Mouse (Mus musculus): ENCODE data around the gene Tfpi. TPM values are rescaled to one million over a fixed set of nuclear protein-coding genes. Genes with fewer than 3 reads are reported as not detected.
"Not testable (repeated sequence)": the region's sequence is repeated elsewhere in the genome, so short reads cannot be mapped to it uniquely, and the experiment has no call there.

Tfpi gene
- polyA plus RNA-seq, 1 experiment from 2014 or later = 46.3 TPM

GRCm38 (mm10) chr2:84389075-84389474 lies 87.5 kb downstream of the Tfpi start:
- H3K4me1 ChIP-seq (ENCODE audit: control insufficient read depth, insufficient read depth, low read length) = peaks cover 4% of the 10 kb centered on the region; the same call in 1 of the 2 replicates
- no peaks in the 10 kb centered on the region for H3K9me3 ChIP-seq (replicated peaks; ENCODE audit: control insufficient read depth, low read length)
- H3K4me3 ChIP-seq (replicated peaks; ENCODE audit: low read length) = no peak overlapping the region
- no peak for ATAC-seq (ENCODE audit: insufficient read depth, low FRiP score)
- H3K4me2 ChIP-seq (ENCODE audit: low read depth, low read length) = no peak overlapping the region
- H3K27me3 ChIP-seq (ENCODE audit: control insufficient read depth, insufficient read depth, low read length) = no peaks in the 10 kb centered on the region
- H3K36me3 ChIP-seq (ENCODE audit: control insufficient read depth, insufficient read depth, low read length) = no peaks in the 10 kb centered on the region
- no peak overlapping the region for H3K9ac ChIP-seq (ENCODE audit: low read length)
- 0 out of 2 replicates have a peak overlapping the region, but pooled peaks have one; percentile 14 for H3K27ac ChIP-seq (ENCODE audit: low read length)

GRCm38 (mm10) chr2:84388537-84388936 lies 88.0 kb downstream of the Tfpi start:
- not testable (repeated sequence) for ATAC-seq (ENCODE audit: insufficient read depth, low FRiP score); H3K27me3 ChIP-seq (ENCODE audit: control insufficient read depth, insufficient read depth, low read length); H3K27ac ChIP-seq (ENCODE audit: low read length); H3K4me3 ChIP-seq (replicated peaks; ENCODE audit: low read length); H3K9me3 ChIP-seq (replicated peaks; ENCODE audit: control insufficient read depth, low read length); H3K9ac ChIP-seq (ENCODE audit: low read length); H3K36me3 ChIP-seq (ENCODE audit: control insufficient read depth, insufficient read depth, low read length); H3K4me2 ChIP-seq (ENCODE audit: low read depth, low read length); H3K4me1 ChIP-seq (ENCODE audit: control insufficient read depth, insufficient read depth, low read length)
- 72% methylated on average over 14 of the region's 14 CpGs for WGBS

DNA sequence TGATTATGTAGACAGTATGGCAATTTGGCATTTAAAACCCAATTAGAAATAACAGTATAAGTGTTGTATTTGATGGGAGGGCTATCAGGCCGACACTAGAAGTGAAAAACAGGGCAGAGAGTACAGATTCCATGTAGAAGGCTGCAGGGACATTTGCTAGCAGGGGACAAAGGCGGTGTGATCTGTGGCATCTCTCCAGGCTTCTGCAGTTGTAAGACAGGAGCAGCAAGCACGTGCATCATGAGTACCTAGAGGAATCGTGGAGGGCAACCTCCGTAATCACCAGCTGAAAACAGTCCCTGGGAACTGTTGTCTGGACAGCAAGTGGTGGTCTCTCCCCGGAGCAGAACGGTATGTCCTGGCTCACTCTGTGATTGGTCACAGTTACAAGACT lies 88.6 kb downstream of the Tfpi start:
- Histone ChIP-seq H3K4me2 (ENCODE audit: low read depth, low read length) (peak overlapping the region; percentile 29), H3K36me3 (ENCODE audit: control insufficient read depth, insufficient read depth, low read length) (no peaks in the 10 kb centered on the region), H3K9me3 (replicated peaks; ENCODE audit: control insufficient read depth, low read length) (no peaks in the 10 kb centered on the region), H3K27ac (ENCODE audit: low read length) (peak overlapping the region; percentile 64), H3K4me3 (replicated peaks; ENCODE audit: low read length) (no peak overlapping the region; the same call in 1 of the 2 replicates), H3K27me3 (ENCODE audit: control insufficient read depth, insufficient read depth, low read length) (no peaks in the 10 kb centered on the region), H3K9ac (ENCODE audit: low read length) (no peak overlapping the region), H3K4me1 (ENCODE audit: control insufficient read depth, insufficient read depth, low read length) (peaks cover 9% of the 10 kb centered on the region; the same call in 1 of the 2 replicates)
- ATAC-seq (ENCODE audit: insufficient read depth, low FRiP score) = no peak
- 67% methylated on average over 7 of the region's 7 CpGs for WGBS

- peak overlapping the region; percentile 19 for H3K4me3 ChIP-seq (replicated peaks; ENCODE audit: low read length)
- 65% methylated on average over 11 of the region's 11 CpGs for WGBS
- peak overlapping the region; percentile 64 for H3K27ac ChIP-seq (ENCODE audit: low read length)
Observed at GRCm38 (mm10) chr2:84387394-84388022, 89.1 kb downstream of the Tfpi start.

DNA sequence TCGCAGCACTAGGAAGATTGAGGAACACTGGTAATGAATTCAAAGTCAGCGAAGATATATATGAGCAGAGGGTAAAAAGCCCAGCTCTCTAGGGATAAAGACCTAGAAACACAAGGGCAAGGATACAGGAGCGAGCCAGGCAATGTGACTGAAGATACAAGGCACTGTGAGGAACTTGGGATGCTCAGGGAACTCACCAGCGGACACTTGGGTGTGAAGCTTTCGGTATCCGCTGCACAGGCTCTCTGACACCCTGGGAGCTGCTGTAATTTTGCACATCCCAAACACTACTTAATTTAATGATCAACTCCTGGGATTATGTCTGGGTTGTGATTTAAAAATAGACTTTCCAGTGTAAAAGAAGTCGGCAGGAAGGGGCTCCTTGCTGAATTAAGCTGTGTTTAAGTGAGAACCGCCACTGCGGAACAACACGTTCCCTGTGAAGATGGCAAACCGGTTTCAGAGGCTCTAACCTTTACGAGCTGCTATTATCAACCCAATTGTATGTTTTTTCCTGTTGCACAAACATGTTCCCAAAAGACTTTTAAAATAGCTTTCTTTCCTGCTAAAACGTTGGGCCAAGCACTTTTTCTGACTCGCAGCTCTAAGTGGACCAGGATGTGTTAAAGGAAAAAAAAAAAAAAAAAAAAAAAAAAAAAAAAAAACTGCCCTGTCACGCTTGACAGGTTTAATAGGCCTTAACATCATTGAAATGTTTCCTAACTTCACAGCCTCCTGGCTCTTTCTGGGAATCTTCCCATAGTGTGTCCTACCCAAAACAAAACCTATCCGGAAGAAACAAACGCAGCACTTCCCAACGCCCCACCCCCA lies 89.8 kb downstream of the Tfpi start:
- Histone ChIP-seq H3K27ac (ENCODE audit: low read length) (peak overlapping the region; percentile 72), H3K36me3 (ENCODE audit: control insufficient read depth, insufficient read depth, low read length) (no peaks in the 10 kb centered on the region), H3K9ac (ENCODE audit: low read length) (no peak overlapping the region), H3K4me1 (ENCODE audit: control insufficient read depth, insufficient read depth, low read length) (peaks cover 9% of the 10 kb centered on the region), H3K4me2 (ENCODE audit: low read depth, low read length) (peak overlapping the region; percentile 29; the same call in 1 of the 2 replicates), H3K9me3 (replicated peaks; ENCODE audit: control insufficient read depth, low read length) (no peaks in the 10 kb centered on the region), H3K27me3 (ENCODE audit: control insufficient read depth, insufficient read depth, low read length) (no peaks in the 10 kb centered on the region), H3K4me3 (replicated peaks; ENCODE audit: low read length) (peak overlapping the region; percentile 19)
- 51% methylated on average over 18 of the region's 18 CpGs for WGBS
- no peak for ATAC-seq (ENCODE audit: insufficient read depth, low FRiP score)

More at GRCm38 (mm10) chr2:84387394-84388022, 89.1 kb downstream of the Tfpi start:
- Histone ChIP-seq H3K9me3 (replicated peaks; ENCODE audit: control insufficient read depth, low read length) (no peaks in the 10 kb centered on the region), H3K9ac (ENCODE audit: low read length) (no peak overlapping the region), H3K36me3 (ENCODE audit: control insufficient read depth, insufficient read depth, low read length) (no peaks in the 10 kb centered on the region), H3K4me1 (ENCODE audit: control insufficient read depth, insufficient read depth, low read length) (peaks cover 9% of the 10 kb centered on the region), H3K27me3 (ENCODE audit: control insufficient read depth, insufficient read depth, low read length) (no peaks in the 10 kb centered on the region), H3K4me2 (ENCODE audit: low read depth, low read length) (peak overlapping the region; percentile 29)
- no peak for ATAC-seq (ENCODE audit: insufficient read depth, low FRiP score)

DNA sequence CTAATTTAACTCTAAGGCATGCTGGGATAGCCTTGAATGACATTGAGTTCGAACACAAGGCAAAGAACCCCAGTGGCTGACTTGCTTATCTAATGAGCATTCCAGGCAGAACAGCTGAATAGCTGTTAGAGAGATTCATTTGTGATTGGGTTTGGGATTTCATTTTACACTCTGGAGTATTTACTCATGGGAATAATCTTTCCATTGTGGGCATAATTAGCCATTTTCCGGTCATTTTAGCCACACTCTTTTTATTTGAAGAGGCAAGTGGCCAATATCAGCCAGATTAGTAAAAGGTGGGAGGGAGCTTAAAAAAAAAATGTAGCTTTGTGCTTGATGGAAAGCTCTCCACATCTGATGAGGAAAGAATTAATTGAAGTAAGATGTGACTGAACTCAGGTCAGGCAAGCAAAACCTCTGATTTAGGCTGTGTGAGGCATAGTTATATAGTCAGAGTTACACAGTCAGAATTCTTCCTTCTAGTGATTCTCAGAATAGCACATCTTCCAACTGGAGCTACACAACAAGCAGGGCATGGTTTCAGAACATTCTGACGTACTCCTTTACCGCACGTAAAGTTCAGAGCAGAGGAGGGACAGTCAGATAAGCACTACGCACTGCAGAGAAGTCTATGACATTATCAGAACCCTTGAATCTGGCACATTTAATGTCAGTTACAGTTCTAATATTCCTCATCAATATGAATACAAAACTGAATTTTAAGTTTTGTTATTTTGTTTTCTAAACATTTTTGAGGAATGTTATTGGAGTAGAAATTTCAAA lies 91.5 kb downstream of the Tfpi start:
- Histone ChIP-seq H3K27ac (ENCODE audit: low read length) (no peak overlapping the region), H3K27me3 (ENCODE audit: control insufficient read depth, insufficient read depth, low read length) (no peaks in the 10 kb centered on the region), H3K9me3 (replicated peaks; ENCODE audit: control insufficient read depth, low read length) (no peaks in the 10 kb centered on the region), H3K4me2 (ENCODE audit: low read depth, low read length) (no peak overlapping the region), H3K4me1 (ENCODE audit: control insufficient read depth, insufficient read depth, low read length) (peaks cover 9% of the 10 kb centered on the region), H3K36me3 (ENCODE audit: control insufficient read depth, insufficient read depth, low read length) (no peaks in the 10 kb centered on the region), H3K4me3 (replicated peaks; ENCODE audit: low read length) (no peak overlapping the region), H3K9ac (ENCODE audit: low read length) (no peak overlapping the region)
- no peak for ATAC-seq (ENCODE audit: insufficient read depth, low FRiP score)
- WGBS = 76% methylated on average over 6 of the region's 6 CpGs

GRCm38 (mm10) chr2:84383828-84384227 lies 92.7 kb downstream of the Tfpi start:
- H3K4me3 ChIP-seq (replicated peaks; ENCODE audit: low read length) = no peak overlapping the region
- peaks cover 9% of the 10 kb centered on the region for H3K4me1 ChIP-seq (ENCODE audit: control insufficient read depth, insufficient read depth, low read length)
- H3K27me3 ChIP-seq (ENCODE audit: control insufficient read depth, insufficient read depth, low read length) = no peaks in the 10 kb centered on the region
- H3K36me3 ChIP-seq (ENCODE audit: control insufficient read depth, insufficient read depth, low read length) = no peaks in the 10 kb centered on the region
- H3K9me3 ChIP-seq (replicated peaks; ENCODE audit: control insufficient read depth, low read length) = no peaks in the 10 kb centered on the region
- no peak overlapping the region for H3K4me2 ChIP-seq (ENCODE audit: low read depth, low read length)
- H3K9ac ChIP-seq (ENCODE audit: low read length) = no peak overlapping the region
- 70% methylated on average over 4 of the region's 4 CpGs for WGBS
- no peak overlapping the region for H3K27ac ChIP-seq (ENCODE audit: low read length)
- no peak for ATAC-seq (ENCODE audit: insufficient read depth, low FRiP score)

Measured in stomach, embryonic 16.5 days (tissue).